Mouse (Mus musculus) heart, embryonic 11.5 days (tissue): ENCODE measurements around the gene Sh3glb2. TPM values are rescaled to one million over a fixed set of nuclear protein-coding genes. Genes with fewer than 3 reads are reported as not detected.

Experiments used
- ATAC-seq: fragments of 200-750 bp; cut with Nextera tagmentation; replicated peaks from 2 replicates; pipeline ENCODE4 v1.8.0; 2017; ENCODE audit warnings: moderate library complexity; ENCODE audit not compliant: insufficient number of reproducible peaks, low FRiP score, low TSS enrichment
- H3K27ac ChIP-seq: fragments of 300-500 bp; sonication (generic); 2 replicates; pipeline ENCODE4 v1.5.1; 2014; ENCODE audit warnings: mild to moderate bottlenecking, low read depth, low read length
- H3K27me3 ChIP-seq: fragments of 300-500 bp; sonication (generic); 2 replicates; pipeline ENCODE4 v1.6.1; 2014; ENCODE audit warnings: mild to moderate bottlenecking, low read length, mixed read lengths; ENCODE audit not compliant: control insufficient read depth, insufficient read depth
- H3K36me3 ChIP-seq: fragments of 300-500 bp; sonication (generic); 2 replicates; pipeline ENCODE4 v1.6.1; 2014; ENCODE audit warnings: mild to moderate bottlenecking, low read length, moderate library complexity, mixed read lengths; ENCODE audit not compliant: control insufficient read depth, insufficient read depth
- H3K4me1 ChIP-seq: fragments of 300-500 bp; sonication (generic); 2 replicates; pipeline ENCODE4 v1.6.1; 2014; ENCODE audit warnings: low read length; ENCODE audit not compliant: control insufficient read depth, insufficient read depth
- H3K4me2 ChIP-seq: fragments of 300-500 bp; sonication (generic); 2 replicates; pipeline ENCODE4 v1.6.1; 2014; ENCODE audit warnings: mild to moderate bottlenecking, moderate library complexity
- H3K4me3 ChIP-seq: fragments of 300-500 bp; sonication (generic); 2 replicates; pipeline ENCODE4 v1.5.1; 2014; ENCODE audit warnings: low read depth, low read length
- H3K9ac ChIP-seq: fragments of 300-500 bp; sonication (generic); 2 replicates; pipeline ENCODE4 v1.6.1; 2014; ENCODE audit warnings: mild to moderate bottlenecking, low read depth, low read length, moderate library complexity
- H3K9me3 ChIP-seq: fragments of 300-500 bp; sonication (generic); replicated peaks from 2 replicates; pipeline ENCODE4 v1.6.1; 2016; ENCODE audit warnings: low read length; ENCODE audit not compliant: control insufficient read depth
- WGBS: fragments of 180-500 bp; shearing (Covaris S2); extraction: QIAGEN DNeasy Blood & Tissue Kit; methylation state at CpG from one replicate; pipeline ENCODE4 v1.1.7; 2014; ENCODE audit not compliant: insufficient replicate concordance; 5-methylcytosine and 5-hydroxymethylcytosine counted together
- polyA plus RNA-seq: library from polyadenylated mRNA; unstranded; fragments of >200 nt; fragmentation: Nextera tagmentation; extraction: Ambion mirVana; gene quantifications from 2 replicates; pipeline ENCODE4 v1.2.1, GENCODE M21; 2014

Sh3glb2 gene
- polyA plus RNA-seq, 1 experiment from 2014 or later = 80.2 TPM

DNA sequence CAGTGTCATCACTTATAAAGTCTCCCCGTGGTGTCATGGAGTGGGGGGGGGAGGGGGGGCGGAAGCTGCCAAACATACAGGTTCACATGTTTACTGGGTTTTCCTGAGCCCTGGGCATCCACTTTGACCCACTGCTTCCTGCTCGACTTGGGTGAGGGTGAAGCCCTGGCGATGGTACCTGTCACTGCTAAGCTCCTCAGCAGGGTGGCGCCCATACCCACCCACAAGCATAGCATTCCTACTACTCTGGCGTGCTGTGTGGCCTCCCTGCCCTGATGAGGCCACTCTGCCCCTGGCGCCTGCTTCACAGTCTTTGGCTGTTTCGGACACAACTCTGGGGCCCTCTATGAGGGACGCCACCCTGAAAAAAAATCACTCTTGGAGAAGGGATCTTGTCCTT, 2.2 kb downstream of the Sh3glb2 start:
- H3K27me3 ChIP-seq = no peaks in the 10 kb centered on the region
- H3K9me3 ChIP-seq = no peaks in the 10 kb centered on the region
- H3K27ac ChIP-seq = peak overlapping the region; percentile 24
- H3K36me3 ChIP-seq = peaks cover 6% of the 10 kb centered on the region; the same call in 1 of the 2 replicates
- peaks cover 36% of the 10 kb centered on the region for H3K4me1 ChIP-seq
- WGBS = 55% methylated on average over 9 of the region's 9 CpGs
- peak overlapping the region; percentile 95 for H3K4me2 ChIP-seq
- H3K9ac ChIP-seq = no peak overlapping the region
- peak overlapping the region; percentile 16; the same call in 1 of the 2 replicates for H3K4me3 ChIP-seq
- ATAC-seq = no peak

DNA sequence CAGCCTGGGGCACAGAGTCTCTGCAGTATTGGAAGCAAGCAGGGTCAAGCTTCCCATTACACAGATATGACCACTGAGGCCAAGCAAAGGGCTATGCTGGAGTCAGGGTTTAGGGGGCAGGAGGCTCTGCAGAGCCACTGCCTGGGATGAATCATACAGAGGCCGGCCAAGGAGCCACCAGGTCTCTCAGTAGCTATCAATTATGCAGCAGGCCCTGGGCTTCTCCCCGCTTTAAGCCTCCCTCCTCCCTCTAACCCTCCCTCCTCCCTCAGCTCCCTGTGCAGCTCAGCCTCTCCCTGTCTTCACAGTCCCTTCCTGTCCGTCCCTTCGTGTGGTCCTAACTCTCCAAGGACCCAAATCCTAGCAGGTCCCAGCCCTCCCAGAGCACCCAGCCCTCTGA, 2.9 kb downstream of the Sh3glb2 start:
- WGBS = 46% methylated on average over 4 of the region's 4 CpGs
- H3K27me3 ChIP-seq = no peaks in the 10 kb centered on the region

DNA sequence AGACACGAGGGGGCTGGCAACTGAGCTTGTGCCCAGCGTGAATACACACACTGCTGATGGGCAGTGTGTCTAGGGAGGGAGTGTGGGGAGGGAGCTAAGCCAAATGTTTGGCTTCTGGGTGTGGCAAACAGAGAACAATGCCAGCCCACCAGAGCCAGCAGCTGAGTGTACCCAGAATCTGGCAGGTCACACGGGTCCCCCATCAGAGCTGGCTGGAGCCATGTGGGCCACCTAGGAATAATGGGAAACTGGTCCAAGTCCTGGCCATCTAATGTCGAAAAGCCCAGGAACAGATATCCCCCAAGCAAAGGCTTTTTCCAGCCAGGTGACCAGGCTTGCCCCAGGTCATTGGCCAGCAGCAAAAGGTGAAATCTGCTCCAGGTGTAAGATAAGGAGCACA, 3.3 kb downstream of the Sh3glb2 start:
- peaks cover 6% of the 10 kb centered on the region; the same call in 1 of the 2 replicates for H3K36me3 ChIP-seq
- no peak overlapping the region for H3K27ac ChIP-seq
- no peaks in the 10 kb centered on the region for H3K27me3 ChIP-seq
- peaks cover 38% of the 10 kb centered on the region for H3K4me1 ChIP-seq
- H3K9ac ChIP-seq = peak overlapping the region; percentile 1; the same call in 1 of the 2 replicates
- no peak overlapping the region for H3K4me2 ChIP-seq
- ATAC-seq = no peak
- H3K4me3 ChIP-seq = no peak overlapping the region
- WGBS = 72% methylated on average over 4 of the region's 4 CpGs
- no peaks in the 10 kb centered on the region for H3K9me3 ChIP-seq

More for the DNA sequence above, 2.9 kb downstream of the Sh3glb2 start:
- no peak overlapping the region for H3K4me2 ChIP-seq
- peak overlapping the region; percentile 32; the same call in 1 of the 2 replicates for H3K27ac ChIP-seq
- H3K9me3 ChIP-seq = no peaks in the 10 kb centered on the region
- peaks cover 6% of the 10 kb centered on the region; the same call in 1 of the 2 replicates for H3K36me3 ChIP-seq
- H3K4me1 ChIP-seq = peaks cover 37% of the 10 kb centered on the region
- H3K9ac ChIP-seq = 0 out of 2 replicates have a peak overlapping the region, but pooled peaks have one; percentile 18
- H3K4me3 ChIP-seq = no peak overlapping the region
- ATAC-seq = no peak

DNA sequence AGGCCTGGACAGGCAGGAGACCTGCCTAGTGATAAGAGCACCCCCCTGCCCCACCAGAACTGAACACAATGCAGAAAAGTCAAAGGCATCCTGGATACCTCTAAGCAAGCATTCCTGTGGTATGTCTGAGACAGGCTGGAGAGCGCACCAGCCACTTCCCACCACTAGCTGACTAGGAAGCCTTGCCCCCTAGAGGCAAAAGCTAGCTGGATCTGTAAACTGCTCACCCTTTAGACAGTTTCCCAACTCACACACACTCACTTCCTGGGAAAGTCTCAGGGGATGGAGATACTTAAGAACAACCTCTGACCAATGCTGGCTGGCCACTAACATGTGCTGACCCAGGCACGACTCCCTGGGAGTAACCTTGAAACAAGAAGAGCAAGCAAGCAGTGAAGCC, 8.0 kb downstream of the Sh3glb2 start:
- H3K9me3 ChIP-seq = no peaks in the 10 kb centered on the region
- no peaks in the 10 kb centered on the region for H3K27me3 ChIP-seq
- no peak overlapping the region for H3K4me3 ChIP-seq
- H3K36me3 ChIP-seq = peaks cover 18% of the 10 kb centered on the region
- 62% methylated on average over 2 of the region's 2 CpGs for WGBS
- no peak overlapping the region; the same call in 1 of the 2 replicates for H3K27ac ChIP-seq
- H3K4me2 ChIP-seq = no peak overlapping the region
- ATAC-seq = no peak
- H3K4me1 ChIP-seq = peaks cover 13% of the 10 kb centered on the region; the same call in 1 of the 2 replicates
- no peak overlapping the region for H3K9ac ChIP-seq

DNA sequence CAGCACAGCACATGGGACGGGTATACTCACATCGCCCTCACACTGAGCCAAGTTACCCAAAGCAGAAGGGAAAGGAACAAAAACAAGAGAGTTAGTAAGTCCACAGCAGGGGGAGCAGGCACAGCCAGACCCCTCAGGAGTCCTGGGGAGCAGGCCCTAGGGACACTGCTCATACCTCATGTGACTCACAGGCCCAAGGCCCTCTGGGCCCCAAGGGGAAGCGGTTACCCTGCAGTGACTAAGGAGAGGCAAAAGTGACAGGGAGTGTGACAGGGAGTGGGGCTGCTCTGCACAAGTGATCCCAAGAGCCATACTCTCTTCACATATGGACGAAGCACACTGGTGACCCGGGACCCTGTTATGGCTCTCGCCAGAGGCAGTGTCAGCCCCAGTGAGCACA, 9.9 kb downstream of the Sh3glb2 start:
- no peak overlapping the region for H3K9ac ChIP-seq
- 85% methylated on average over 6 of the region's 6 CpGs for WGBS
- no peaks in the 10 kb centered on the region for H3K9me3 ChIP-seq
- no peak overlapping the region for H3K4me2 ChIP-seq
- H3K36me3 ChIP-seq = peaks cover 30% of the 10 kb centered on the region
- no peak overlapping the region for H3K4me3 ChIP-seq
- ATAC-seq = no peak
- 0 out of 2 replicates have a peak, but pooled peaks cover 2% of the 10 kb centered on the region for H3K4me1 ChIP-seq
- no peak overlapping the region for H3K27ac ChIP-seq
- no peaks in the 10 kb centered on the region for H3K27me3 ChIP-seq

DNA sequence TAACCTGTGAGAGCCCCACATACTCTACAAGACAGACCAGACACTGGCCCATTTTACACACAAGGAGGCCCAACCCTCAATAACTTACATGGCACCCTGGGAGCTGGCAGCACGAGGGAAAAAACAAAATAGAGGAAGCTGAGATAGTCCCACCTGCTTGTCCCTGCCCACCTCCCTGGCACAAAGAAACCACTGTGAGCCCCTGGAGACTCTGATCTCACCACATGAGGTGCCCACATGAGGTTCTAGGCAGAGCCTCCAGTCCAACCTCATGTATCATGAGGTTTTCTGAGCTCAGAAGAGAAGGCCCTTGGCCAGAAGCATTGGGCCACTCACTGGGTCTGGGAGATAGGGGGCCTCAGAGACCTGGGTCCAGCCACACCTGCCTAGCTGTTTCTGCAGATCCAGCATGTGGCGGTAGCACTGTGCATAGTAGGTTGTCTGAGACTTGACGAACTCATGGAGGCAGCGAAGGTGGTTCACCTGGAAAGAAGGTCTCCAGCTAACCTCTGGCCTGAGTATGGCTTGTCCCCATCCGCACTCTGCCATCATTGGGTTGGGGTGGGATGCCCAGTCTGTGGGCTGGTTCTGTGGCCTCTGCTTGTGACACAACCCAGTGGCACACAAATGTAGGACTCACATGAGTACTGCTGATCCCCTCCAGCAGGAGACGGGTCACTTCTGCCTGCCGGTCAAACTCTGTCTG, 13.0 kb downstream of the Sh3glb2 start:
- H3K36me3 ChIP-seq = peaks cover 46% of the 10 kb centered on the region
- WGBS = 92% methylated on average over 7 of the region's 7 CpGs
- H3K27ac ChIP-seq = no peak overlapping the region

DNA sequence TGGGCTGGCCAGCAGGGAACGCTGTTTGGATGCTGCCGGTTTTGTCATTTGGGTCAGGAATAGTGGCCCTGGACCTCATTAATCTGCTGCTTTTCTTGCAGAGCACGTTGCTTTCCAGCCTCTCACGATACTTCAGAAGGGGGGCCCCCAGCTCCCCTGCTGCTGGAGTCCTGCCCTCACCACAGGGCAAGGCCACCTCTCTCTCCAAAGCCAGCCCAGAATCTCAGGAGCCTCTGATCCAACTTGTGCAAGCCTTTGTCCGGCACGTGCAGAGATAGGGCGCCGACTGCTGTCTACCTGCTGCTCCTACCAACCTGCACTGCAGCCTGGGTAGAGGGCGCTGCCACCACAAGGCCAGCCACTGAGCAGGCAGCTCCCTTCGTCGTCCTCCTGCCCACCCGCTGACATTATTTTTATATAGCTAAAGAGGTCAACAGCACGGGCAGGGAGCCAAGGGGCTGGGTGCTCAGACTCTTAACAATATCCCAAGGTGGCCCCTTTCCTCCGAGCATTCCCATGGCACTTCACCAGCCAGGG, 15.5 kb downstream of the Sh3glb2 start:
- Histone ChIP-seq H3K27me3 (no peaks in the 10 kb centered on the region), H3K36me3 (peaks cover 48% of the 10 kb centered on the region), H3K9ac (no peak overlapping the region), H3K27ac (0 out of 2 replicates have a peak overlapping the region, but pooled peaks have one; percentile 3), H3K4me2 (no peak overlapping the region), H3K9me3 (no peaks in the 10 kb centered on the region), H3K4me1 (no peaks in the 10 kb centered on the region), H3K4me3 (no peak overlapping the region)
- no peak for ATAC-seq
- WGBS = 72% methylated on average over 14 of the region's 14 CpGs

More for the DNA sequence above, 13.0 kb downstream of the Sh3glb2 start:
- no peak for ATAC-seq
- Histone ChIP-seq H3K4me2 (no peak overlapping the region), H3K9me3 (no peaks in the 10 kb centered on the region), H3K4me1 (0 out of 2 replicates have a peak, but pooled peaks cover under 1% of the 10 kb centered on the region), H3K9ac (no peak overlapping the region), H3K4me3 (no peak overlapping the region), H3K27me3 (no peaks in the 10 kb centered on the region)

DNA sequence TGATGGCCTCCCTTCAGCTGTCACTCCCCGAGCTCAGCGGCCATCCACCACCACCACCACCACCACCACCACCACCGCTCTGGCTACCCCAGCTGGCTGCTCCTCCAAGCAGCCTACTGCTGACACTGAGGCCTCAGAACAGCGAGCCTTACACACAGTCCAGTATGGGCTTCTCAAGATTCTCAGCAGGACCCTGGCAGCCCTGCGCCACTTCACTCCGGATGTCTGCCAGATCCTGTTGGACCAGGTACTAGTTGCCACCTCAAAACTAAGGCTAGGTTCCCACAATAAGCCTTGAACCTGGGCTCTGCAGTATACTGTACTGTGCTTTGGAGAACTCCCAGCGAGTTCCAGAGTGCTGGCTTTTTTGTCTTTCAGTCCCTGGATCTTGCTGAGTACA, 16.6 kb downstream of the Sh3glb2 start:
- ATAC-seq = no peak
- Histone ChIP-seq H3K9ac (no peak overlapping the region), H3K27me3 (no peaks in the 10 kb centered on the region), H3K36me3 (peaks cover 50% of the 10 kb centered on the region), H3K4me3 (no peak overlapping the region), H3K27ac (no peak overlapping the region), H3K4me1 (no peaks in the 10 kb centered on the region), H3K4me2 (no peak overlapping the region), H3K9me3 (no peaks in the 10 kb centered on the region)
- 92% methylated on average over 7 of the region's 7 CpGs for WGBS
